Mouse (Mus musculus): Measurements from ENCODE around the gene Lyz1.
"Not testable (repeated sequence)": the region's sequence is repeated elsewhere in the genome, so short reads cannot be mapped to it uniquely, and the experiment has no call there.

The Lyz1 gene

DNA sequence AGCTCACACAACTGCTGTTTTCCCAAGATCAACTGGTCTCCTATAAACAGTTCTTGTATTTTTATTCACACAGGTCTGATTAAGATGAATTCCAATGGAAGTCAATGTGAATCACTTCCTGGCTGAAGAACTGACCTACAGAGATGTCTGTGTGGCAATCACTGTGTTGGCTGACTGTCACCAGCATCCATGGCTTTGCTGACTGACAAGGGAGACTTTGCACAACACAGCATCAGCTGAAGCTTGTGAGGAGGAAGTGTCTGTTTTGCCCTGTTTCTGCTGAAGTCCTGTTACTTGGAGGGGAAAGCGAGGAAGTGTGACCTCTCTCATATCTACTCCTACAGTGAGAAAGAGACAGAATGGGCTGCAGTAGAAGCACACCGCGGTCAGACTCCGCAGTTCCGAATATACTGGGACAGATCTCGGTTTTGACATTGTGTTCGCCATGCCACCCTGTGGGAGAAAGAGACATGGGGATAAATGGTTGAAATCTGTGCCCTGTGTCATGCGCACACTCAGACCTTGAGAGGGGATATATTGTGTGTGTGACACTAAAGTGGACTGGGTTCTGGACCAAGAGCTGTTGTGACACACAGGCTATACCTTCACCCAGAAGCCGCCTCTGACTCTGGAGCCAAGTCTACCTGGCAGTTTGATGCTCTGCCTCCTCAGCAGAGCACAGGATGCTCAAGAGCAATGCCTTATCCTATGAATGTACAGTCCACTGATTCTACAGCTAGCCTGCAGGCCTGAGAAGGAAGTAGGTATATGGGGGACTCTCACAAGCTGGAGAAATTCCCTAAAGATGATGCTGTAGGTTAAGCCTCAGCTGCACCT, 4.3 kb downstream of the Lyz1 start:
- DNase-seq (ENCODE audit: extremely low read depth, insufficient read length, low spot score) = no peak

DNA sequence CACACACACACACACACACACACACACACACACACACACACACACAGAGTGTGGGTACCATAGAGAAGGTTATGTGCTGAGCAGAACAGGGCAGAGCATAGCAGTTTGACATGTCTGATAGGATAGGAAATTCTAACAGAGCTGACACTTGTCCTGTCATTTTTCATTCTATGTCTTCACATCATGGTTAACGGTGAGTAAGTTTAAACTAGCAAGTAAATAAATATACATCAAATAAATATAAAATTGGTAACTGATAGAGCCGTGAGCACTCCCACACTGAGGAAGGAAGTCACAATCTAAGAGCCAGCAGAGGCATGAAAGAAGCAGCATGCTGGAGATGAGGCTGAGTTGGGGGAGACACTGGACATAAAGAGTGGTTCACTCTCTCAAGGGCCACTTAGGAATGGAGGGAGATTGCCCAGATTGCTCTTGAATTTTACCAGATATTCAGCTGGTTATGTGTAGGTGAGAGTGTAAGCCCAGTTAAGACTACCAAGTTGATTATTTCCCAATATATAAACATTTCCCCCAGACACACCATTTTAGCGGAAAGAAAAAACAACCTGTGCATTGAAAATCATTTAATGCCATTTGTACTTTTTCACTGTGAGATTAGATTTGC, 5.3 kb downstream of the Lyz1 start:
- DNase-seq (ENCODE audit: extremely low read depth, insufficient read length, low spot score) = no peak

DNA sequence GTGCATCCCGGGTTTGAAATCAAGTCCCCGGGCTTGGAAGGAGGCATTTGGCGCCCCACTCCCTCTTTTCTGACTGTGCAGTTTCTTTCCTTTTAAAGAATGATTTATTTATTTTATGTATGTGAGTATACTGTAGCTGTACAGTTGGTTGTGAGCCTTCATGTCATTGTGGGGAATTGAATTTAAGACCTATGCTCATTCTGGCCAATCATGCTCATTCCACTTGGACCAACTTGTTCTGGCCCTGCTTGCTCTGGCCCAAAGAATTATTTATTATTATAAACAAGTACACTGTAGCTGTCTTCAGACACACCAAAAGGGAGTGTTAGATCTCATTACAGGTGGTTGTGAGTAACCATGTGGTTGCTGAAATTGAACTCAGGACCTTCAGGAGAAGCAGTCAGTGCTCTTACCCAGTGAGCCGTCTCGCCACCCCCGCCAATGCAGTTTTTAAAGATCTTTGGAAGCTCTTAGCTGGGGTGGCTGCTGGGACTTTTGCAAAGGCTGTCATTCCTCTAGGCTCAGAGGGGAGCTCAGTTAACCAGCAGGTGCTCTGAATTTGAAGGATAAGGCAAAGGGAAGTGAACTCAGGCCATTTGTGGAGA, 6.2 kb downstream of the Lyz1 start:
- DNase-seq (ENCODE audit: extremely low read depth, insufficient read length, low spot score) = no peak

DNA sequence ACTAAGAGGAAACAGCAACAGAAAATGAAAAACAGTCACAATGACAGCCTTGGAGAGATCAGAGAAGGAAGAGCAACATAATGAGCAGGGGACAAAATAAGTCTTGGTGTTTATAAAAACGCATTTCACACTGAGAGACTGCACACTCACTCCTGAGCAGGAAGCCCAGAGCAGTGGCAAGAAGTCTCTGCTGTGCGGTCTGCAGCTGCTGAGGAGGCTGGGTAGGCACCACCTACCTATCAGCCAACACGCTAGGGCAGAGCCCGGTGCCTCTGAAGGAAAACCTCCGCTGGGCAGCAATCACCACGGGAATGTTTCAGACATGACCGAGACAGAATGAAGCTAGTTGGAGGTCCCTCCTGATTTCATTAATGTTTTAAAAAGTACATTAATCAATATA, 7.1 kb downstream of the Lyz1 start:
- DNase-seq (ENCODE audit: extremely low read depth, insufficient read length, low spot score) = not testable (repeated sequence)

DNA sequence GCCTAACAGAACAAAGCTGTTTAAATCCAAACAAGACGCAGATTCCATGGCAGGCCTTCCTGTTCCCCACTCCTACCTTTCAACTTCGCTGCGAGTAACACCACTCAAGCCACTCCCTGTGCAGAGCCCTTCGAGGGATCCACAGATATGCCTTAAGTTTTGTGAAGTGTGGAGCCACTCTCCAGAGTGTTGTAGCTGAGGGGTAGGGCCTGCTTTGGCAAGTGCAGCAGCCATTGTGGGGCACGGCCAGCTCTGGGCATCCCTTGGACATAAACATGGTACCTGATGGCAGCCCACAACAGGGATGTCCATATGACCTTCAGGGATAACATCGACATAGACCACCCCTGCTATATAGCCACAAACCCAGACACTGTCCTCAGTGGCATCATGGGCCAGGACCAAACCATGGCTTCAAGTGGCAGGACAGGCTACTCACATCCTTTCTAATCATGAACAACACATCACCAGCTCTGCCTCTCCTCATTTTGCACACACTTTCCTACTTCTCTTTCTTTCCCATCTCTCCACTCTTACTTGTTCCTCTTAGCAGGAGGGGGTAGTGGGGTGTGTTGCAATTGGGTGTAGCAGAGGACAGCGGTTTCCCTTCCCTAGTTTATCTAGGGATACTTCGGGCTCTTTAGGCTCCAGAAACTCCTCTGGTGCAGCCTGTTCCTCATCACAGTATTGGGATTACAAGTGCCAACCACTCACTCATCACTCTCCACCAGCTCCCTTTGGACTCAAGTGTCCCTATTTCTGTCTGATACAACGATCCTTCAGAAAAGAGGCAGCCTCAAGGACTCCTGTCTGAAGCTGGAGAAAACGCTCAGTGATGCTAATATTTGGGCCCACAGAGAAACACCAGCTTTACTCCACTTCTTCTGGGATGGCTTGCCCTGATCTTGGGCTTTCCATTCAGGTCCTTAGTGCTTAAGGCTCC, 7.8 kb downstream of the Lyz1 start:
- no peak for DNase-seq (ENCODE audit: extremely low read depth, insufficient read length, low spot score)

DNA sequence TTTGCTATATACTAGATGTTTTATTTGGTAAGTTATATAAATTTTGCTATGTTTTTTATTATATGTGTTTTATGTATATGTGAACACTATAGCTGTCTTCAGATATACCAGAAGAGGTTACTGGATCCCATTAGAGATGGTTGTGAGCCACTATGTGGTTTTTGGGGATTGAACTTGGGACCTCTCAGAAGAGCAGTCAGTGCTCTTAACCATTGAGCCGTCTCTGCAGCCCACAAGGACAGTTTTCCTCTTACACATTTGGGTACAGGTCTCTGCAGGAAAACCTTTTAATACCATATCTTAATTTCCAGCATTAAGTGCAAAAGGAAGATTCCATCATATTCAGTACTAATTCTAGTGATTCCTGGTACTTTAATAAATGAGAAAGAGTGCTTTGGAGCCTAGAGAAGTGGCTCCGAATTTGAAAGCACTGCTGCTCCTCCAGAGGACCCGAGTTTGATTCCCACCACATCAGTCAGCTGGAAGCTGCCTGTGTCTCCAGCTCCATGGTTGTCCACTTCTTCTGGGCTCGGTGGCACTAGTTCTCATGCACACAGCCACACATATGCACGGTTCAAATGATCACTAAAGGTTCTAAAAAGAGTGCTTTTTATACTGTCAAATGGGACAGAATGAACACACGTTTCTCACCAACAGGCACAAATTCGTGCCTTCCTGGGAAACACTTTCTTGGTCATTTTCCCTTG, 8.6 kb downstream of the Lyz1 start:
- no peak for DNase-seq (ENCODE audit: extremely low read depth, insufficient read length, low spot score)

DNA sequence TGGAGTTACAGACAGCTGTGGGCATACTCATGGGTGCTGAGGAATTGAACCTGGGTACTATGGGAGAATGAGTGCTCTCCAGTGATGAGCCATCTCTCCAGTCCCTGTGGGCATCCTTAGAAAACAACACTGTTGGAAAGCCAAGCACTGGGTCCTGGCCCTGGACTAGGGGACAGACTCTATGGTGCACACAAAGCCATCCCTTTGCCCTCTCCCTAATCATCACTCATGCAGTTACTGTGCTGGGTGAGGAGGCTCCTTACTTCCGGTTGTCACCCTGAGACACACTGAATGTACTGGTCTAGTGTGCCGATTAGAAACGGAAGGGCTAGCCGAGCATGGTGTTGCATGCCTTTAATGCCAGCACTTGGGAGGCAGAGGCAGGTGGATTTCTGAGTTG, 9.5 kb downstream of the Lyz1 start:
- not testable (repeated sequence) for DNase-seq (ENCODE audit: extremely low read depth, insufficient read length, low spot score)

DNA sequence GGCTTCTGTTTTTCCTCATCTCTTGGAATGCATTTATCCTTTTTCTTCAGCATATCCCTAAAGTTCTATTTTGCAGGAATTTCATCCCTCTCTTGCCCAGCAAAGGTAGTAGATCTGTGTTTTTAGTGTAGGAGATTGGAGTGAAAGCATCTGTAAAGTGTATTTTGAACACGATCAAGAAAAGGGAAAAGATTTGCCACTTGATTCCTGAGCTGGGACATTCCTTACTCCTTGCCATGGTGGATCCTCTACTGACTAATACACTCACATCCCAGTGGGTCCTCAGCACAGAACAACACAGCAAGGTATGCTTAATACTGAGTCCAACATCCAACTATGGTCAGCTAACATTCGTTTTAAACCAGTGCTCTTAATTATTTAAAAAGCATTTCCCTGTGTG, 10.1 kb downstream of the Lyz1 start:
- DNase-seq (ENCODE audit: extremely low read depth, insufficient read length, low spot score) = no peak

DNA sequence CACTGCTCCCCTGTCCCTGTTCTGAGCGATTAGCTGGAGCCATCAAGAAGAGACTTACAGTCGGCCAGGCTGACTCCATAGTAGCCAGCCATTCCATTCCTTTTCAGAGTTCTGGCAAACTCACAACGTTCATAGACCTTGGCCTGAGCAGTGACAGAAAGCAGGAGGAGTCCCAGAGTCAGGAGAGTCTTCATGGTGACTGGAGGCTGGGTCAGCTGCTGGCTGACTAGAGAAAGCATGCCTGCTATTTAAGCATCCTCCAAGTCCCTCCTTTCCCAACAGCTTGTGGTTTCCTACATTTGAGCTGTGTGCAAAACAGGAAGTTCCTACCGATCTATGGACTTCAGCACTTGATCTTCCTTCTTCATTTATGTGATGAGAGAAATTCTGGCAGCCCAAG, 10.6 kb downstream of the Lyz1 start, which contains the start of gene Lyz2:
Gene Lyz2, minus strand, starts transcription at position 273 of the 400 bp plus-strand sequence.
- DNase-seq (ENCODE audit: extremely low read depth, insufficient read length, low spot score) = peak; percentile 39

DNA sequence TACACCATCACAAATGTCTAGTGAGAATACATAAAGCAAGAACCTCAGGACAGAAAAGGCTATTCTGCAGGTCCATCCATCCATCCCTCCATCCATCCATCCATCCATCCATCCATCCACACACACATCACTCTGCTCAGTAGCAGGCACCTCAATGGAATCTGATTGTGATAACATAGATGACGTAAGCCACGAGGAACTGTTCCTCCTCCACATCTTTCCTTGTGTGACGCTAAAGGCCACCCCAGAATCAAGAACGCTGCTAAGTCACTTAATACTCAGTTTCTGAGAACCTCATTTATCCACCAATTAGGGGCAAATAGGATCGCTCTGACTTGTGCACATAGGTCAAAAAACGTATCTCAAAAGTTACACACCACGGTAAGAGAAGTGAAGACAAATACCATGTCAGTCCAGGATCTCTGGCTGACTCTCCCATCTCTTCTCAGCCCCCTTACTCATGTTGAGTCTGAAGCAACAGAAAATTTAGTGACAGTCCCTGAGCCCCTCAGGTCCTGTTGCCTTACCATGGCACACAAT, 11.2 kb downstream of the Lyz1 start:
- DNase-seq (ENCODE audit: extremely low read depth, insufficient read length, low spot score) = no peak

DNA sequence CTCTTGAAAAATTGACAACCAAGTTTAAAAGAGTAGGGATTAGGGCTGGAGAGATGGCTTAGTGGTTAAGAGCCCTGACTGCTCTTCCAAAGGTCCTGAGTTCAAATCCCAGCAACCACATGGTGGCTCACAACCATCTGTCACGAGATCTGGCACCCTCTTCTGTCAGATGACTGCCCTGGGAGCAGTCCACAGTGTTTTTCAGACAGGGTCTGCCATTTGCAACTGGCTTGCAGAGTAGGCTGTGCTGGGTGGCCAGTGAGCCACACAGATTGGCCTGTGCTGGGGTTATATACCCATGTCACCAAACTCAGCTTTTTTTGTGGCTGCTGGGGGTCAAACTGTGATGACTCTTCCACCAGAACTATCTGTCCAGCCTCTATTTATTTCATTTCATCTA, 12.7 kb downstream of the Lyz1 start:
- no peak for DNase-seq (ENCODE audit: extremely low read depth, insufficient read length, low spot score)

DNA sequence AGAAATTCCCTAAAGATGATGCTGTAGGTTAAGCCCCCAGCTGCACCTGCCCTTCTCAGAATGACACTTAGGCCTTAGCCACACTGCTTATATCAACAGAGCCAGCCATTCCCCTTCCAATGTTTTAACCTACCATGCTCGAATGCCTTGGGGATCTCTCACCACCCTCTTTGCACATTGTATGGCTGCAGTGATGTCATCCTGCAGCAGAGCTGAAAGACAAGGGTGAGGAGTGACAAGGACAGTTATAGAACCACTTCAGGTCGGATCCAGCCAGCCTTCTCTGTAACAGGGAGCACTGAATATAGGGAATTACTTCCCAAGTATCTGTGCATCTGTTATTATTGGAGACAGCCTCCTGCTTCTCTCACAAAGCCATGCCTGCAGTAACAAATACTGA, 14.2 kb downstream of the Lyz1 start:
- not testable (repeated sequence) for DNase-seq (ENCODE audit: extremely low read depth, insufficient read length, low spot score)

DNA sequence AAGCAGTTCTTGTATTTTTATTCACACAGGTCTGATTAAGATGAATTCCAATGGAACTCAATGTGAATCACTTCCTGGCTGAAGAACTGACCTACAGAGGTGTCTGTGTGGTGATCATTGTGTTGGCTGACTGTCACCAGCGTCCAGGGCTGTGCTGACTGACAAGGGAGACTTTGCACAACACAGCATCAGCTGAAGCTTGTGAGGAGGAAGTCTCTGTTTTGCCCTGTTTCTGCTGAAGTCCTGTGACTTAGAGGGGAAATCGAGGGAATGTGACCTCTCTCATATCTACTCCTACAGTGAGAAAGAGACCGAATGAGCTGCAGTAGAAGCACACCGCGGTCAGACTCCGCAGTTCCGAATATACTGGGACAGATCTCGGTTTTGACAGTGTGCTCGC, 14.9 kb downstream of the Lyz1 start:
- DNase-seq (ENCODE audit: extremely low read depth, insufficient read length, low spot score) = not testable (repeated sequence)

DNA sequence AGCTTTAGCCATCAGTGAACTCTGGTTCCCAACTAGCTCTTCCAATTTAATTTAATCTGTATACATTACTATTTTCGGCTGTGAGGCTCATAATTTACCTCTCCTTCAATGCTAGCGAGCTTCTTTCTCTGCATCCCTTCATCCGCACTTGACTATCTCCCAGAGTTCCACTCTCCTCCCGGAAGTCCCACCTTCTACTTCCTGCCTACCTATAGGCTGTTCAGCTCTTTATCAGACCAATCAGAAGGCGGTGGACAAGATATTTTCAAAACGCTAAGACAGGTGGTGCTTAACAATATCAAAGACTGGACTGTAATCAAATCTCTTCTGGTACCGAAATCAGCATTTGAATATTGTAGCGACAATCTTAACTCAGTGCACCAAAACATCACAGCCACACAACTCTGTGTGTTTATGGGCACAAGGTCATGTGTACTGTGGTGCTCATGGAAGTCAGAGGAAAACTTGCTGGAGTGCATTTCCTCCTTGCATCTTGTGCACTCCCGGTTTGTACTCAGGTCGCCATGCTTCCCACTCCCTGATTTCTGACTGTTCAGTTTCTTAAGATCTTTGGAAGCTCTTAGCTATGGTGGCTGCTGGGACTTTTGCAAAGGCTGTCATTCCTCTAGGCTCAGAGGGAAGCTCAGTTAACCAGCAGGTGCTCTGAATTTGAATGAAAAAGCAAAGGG, 16.8 kb downstream of the Lyz1 start:
- DNase-seq (ENCODE audit: extremely low read depth, insufficient read length, low spot score) = no peak

DNA sequence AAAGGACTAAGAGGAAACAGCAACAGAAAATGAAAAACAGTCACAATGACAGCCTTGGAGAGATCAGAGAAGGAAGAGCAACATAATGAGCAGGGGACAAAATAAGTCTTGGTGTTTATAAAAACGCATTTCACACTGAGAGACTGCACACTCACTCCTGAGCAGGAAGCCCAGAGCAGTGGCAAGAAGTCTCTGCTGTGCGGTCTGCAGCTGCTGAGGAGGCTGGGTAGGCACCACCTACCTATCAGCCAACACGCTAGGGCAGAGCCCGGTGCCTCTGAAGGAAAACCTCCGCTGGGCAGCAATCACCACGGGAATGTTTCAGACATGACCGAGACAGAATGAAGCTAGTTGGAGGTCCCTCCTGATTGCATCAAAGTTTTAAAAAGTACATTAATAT, 18.0 kb downstream of the Lyz1 start:
- DNase-seq (ENCODE audit: extremely low read depth, insufficient read length, low spot score) = not testable (repeated sequence)

DNA sequence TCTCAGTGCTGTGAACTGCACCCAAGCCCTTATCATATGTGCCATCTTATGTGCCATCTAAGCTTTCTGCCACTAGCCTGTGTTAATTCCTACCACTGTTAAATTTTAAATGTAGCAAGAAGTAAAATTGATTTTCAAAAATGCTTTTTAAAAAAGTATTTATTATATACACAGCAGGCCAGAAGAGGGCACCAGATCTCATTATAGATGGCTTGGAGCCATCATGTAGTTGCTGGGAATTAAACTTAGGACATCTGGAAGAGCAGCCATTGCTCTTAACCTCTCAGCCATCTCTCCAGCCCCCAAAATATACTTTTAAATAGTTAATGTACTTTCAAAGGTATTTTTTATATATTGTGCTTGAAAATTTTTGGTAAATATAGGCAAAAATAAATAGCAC, 20.6 kb downstream of the Lyz1 start:
- DNase-seq (ENCODE audit: extremely low read depth, insufficient read length, low spot score) = no peak

DNA sequence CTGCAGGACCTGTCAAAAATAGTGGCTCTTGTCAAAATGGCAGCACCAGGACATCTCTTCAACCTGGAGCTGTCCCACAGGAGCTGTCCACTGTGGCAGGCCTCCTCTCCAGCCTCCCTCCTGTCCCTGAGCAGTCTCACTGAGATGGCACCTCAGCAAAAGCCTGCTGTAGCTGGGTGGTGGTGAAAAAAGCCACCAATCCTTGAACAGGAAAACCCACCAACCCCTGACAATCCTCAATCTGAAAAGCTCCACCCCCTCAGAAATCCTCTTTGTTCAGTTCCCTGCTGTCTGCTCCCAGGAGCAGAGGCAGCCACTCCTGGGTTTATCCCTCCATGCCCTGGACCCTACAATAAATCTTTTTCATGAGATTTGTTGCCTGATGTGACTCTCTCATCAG, 32.8 kb downstream of the Lyz1 start:
- DNase-seq (ENCODE audit: extremely low read depth, insufficient read length, low spot score) = no peak

DNA sequence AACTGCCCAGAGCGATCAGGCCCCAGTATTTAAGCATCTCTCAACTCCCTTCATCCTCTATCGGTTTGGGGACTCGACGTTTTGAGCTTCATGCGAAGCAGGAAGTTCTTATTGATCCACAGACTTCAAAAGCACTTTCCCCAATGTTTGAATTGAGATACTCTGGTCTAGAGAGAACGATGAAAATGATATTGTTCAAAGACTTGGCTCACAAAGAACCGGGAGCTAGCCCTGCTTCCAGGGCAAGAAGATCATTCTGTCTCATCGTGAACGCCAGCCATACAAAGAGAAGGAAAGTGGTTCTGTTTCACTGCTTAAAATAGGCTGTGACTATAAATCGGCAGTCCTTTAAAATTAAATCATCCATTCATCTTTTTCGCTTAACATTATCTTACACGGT, 54.1 kb downstream of the Lyz1 start, which contains the start of gene 9530003J23Rik:
Gene 9530003J23Rik, minus strand, starts transcription at position 101 of the 400 bp plus-strand sequence.
- DNase-seq (ENCODE audit: extremely low read depth, insufficient read length, low spot score) = no peak
